Mouse (Mus musculus): Measurements from ENCODE around the gene Chd2.

Gene Chd2

DNA sequence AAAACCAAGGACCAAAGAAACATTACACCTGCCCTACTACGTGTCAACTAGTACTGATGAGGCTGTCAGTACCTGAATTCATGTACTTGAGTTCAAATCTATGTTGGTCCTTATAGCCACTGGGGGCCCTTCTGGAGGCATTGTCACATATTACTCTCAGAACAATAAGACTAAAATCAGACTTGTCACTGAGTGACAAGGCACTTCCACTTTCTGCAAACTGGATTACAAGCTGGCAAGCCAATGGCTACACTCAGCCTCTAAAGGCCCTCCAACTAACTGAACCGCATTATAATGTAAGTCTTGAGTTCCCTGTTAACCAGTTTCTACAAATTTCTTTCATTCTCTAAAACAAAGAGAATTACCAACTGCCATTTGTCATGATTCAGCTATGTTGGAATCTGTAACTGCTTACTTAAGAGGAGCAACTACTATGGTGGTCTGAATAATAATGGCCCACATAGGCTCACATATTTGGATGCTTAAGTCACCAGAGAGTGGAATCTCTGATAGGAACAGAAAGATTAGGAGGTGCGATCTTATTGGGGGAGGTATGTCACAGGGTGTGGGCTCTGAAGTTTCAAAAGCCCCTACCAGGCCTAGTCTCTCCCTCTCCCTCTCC, 89.3 kb downstream of the Chd2 start:
- no peak for DNase-seq (ENCODE audit: low read depth, low spot score)

DNA sequence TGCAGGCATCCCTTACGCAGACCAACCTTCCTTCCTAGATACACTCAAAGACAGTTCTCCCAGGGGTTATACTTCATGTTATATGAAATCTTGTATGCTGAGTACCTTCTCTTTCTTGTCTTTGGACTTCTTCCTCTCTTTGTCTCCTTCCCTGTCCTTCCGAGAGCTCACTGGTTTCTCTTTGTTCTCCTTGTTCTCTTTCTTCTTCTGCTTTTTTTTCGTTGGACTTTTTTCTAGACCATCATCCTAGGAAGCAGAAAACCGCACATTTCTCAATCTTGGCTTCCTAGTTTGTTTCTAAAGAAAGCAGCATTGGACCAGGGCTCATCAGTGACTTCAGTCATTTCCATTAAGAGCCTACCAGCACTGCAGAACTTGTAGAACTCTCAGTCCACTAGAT, 90.0 kb downstream of the Chd2 start:
- DNase-seq (ENCODE audit: low read depth, low spot score) = no peak

DNA sequence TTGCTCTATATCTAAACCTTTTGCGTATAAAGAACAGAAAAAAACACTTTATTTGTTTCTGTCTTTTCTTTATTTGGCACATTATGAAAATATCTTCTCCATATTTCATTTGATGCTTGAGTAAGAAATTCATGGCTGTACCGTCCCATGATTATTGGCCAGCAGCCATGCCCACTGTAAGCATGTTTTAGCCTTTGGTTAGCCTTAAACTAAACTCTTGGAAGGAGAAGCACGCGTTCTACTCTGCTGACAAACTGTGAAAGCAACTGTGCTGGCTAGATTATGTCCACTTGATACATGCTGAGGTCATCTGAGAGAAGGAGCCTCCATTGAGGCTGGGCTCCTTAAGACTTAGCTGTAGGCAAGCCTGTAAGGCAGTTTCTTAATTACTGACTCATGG, 99.4 kb downstream of the Chd2 start:
- DNase-seq (ENCODE audit: low read depth, low spot score) = no peak

DNA sequence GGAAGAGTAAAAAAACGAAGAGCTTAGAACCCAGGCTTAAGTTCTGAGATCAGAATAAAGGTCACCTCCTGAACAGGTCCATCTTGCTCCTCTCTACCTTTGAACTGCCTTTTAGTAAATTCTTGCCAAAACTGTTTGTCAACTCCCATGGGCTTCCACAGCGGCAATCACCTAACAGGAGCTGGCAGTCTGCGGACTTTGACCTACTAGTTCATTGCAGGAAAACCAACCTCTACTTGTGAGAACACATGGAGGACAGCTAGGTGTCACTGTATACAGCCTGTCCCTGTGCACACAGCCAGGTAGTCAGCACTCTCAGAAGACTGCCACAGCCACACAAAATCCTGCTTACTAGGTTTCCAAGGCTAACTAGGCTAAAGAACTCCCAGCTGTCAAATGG, 99.8 kb downstream of the Chd2 start:
- no peak for DNase-seq (ENCODE audit: low read depth, low spot score)

DNA sequence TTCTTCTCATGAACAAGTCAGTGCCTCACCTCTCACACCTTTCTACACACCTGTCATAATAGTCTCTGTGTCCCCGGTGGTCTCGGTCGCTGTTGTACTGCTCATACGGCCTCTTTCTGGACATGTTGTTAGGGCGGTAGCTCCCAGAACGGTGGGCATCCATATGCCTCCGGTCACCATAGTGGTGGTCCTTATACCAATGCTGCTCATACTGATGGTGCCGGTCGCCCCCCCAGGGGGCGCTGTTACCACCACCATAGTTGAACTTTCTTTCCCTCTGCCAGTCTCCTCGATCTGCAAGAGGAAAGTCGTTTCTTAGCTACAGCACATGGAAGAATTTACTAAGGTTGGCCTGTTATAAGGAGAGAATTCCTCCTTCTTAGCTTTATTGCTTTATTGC, 105.9 kb downstream of the Chd2 start:
- no peak for DNase-seq (ENCODE audit: low read depth, low spot score)

DNA sequence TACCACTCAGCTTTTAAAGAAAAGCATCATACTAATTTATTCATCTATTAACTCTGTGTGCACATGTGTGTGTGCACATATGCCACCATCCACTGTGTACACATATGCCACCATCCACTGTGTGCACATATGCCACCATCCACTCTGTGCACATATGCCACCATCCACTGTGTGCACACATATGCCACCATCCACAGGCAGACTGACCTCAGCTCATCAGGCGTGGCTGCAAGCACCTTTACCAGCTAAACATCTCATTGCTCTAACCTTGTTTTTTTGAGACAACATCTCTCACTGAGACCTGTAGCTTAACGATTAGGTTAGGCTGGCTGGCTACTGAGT, 107.3 kb downstream of the Chd2 start:
- no peak for DNase-seq (ENCODE audit: low read depth, low spot score)

DNA sequence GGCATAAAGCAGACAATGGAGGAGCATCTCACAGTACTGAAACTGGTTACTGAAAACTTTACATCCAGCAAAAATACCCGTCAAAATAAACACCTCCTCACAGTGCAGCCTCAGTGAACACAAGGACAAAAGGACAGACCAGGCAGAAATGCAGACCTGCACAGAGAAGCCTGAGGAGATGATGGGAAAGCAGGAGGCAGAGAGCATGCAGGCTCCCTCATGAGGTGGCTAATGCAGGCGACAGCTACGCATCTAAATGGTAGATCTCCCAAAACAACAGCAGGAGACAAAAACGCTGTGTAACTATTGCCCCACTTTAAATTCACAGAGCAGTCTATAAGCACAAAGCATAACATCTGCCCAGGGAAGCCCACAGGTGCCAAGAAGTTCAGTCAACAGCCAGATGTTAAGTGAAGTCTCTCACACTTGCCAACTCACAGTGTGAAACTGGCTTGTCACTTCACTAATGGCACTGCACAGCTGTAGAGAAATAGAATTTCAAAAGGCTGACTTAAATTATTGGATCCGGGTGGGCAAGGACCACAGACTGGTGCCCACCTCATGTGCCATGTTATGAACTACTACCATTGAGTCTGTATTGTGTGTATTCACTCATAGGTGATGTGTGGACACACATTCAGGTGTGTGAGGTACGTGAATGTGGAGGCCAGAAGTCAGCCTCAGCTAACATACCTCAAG, 107.8 kb downstream of the Chd2 start:
- DNase-seq (ENCODE audit: low read depth, low spot score) = no peak

DNA sequence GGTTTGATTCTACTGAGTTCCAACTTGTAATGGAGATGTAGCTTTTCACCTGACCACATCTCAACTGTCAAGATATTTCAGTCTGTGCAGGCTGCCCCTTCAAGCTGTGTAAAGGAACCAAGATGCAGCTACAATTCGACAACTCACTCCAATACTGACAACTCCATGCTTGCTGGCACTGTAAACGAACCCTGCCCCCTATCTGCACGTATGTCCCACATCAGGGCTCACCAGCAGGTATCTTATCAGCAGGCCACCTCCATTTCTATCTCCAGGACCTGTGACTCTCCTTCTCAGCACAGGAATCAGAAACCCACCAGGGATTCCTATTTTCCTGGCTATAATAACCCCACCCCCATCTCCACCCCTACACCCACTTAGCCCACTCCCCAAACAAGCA, 113.1 kb downstream of the Chd2 start:
- DNase-seq (ENCODE audit: low read depth, low spot score) = no peak

DNA sequence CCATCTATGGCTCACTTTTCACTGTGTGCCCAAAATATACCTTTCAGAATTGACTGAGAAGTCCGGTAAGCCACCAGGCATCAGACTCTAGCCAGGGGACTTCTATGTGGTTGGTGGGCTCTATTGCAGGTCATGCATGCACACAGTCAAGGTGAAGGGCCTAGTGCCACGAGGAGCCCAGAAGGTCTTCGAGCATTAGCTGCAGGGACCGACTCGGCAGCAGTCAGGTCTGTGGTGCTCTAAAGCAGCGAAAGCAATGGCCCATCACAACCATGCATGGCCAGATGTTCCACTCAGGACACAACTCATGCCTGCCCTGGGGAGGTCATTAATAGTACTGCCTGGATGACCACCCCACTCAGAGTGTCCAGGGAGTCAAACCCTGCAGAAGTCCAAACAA, 113.8 kb downstream of the Chd2 start:
- no peak for DNase-seq (ENCODE audit: low read depth, low spot score)

DNA sequence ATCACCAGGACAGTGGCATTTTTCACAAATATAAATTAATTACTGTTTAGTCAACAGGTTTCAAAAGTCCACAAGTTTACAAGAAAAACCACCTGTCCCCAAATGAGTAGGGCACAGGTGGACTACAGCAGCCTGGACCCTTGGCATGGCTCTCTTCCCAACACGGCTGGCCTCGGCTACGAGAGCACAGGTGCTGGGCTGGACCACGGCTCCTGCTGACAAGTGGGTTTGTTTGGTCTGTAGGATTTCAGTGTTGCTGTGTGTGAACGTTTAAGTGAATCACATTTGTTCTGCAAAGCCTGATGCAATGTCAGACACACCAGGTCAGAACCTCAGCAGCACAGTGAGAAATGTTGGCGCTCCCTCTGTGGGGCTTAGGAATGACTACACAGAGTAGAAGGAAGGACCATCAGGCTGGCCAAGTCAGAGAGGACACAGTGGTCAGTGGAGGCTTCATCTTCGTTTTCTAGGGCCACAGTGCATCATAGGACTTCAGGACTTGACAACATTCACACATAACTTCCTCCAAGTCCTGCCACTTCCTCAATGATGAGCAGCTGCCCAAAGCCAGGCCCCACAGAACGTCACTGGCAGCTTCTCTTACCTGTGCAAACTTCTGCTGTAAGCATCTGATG, 114.8 kb downstream of the Chd2 start:
- no peak for DNase-seq (ENCODE audit: low read depth, low spot score)

DNA sequence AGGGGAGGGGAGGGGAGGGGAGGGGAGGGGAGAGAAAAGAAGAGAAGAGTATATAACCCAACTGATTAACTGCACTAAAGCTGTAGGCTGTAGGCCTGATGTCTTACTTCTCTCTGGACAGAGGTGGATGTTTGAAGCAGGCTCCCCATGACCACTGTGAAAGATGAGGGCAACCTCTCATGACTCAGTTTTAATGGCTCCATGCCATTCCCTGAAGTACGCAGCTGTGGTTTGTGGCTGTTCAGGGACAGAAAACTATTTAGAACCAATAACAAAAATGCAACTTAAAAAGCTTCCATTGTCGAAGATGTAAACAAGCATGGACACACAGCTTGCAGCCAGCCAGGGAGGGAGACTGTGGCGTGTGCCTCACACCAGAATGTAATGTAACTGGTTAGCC, 115.4 kb downstream of the Chd2 start:
- DNase-seq (ENCODE audit: low read depth, low spot score) = no peak

DNA sequence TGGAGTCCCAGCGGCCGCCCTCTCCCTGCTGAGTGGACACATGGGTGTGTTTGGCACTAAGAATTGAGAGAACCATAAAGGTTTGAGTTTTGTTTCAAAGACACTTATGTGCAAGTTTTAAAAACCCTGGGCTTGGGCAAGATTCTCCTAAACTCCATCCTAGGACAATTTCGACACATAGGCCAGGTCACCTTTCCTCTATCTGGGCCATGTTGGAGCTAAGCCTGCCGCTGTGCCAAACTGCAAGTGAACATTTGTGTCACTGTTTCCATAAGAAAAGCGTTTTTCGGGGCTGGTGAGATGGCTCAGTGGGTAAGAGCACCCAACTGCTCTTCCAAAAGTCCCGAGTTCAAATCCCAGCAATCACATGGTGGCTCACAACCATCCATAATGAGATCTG, 116.2 kb downstream of the Chd2 start:
- DNase-seq (ENCODE audit: low read depth, low spot score) = no peak

DNA sequence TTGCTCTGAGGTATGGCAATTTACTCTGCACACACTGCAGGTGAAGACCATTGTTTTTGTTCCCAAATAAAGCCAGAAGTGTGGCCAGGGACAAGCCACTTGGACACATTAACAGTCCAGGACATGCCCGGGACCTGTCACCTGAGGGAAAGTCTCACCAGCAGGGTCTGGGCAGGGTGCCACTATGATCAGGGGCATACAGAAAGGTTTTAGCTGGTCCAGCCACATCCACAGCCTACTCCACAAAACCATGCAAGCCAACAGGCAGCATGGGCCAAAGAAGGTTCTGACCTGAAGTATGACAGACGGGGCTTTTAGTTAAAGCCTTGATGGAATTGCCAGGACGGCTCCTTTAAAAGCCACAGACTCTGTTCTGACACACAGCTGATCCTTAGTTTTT, 116.9 kb downstream of the Chd2 start:
- DNase-seq (ENCODE audit: low read depth, low spot score) = no peak

DNA sequence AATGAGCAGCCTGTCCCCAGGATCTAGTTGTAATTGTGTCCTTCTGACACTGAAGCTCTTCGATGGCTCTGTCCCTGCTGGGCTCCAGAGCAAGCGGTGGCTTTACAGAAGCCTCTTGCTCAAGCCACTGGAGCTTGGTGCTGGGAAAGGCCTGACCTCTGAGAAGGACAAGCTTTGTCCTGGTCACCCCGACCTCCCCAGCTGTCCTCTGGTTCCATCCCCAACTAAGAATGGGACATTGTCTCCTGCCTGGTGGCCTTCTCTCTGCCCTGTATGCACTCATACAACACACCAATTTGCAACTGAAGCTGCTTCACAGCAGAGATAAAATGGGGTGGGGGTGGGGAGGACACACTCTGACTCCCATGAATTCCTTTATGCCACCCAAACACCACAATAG, 117.4 kb downstream of the Chd2 start:
- no peak for DNase-seq (ENCODE audit: low read depth, low spot score)

DNA sequence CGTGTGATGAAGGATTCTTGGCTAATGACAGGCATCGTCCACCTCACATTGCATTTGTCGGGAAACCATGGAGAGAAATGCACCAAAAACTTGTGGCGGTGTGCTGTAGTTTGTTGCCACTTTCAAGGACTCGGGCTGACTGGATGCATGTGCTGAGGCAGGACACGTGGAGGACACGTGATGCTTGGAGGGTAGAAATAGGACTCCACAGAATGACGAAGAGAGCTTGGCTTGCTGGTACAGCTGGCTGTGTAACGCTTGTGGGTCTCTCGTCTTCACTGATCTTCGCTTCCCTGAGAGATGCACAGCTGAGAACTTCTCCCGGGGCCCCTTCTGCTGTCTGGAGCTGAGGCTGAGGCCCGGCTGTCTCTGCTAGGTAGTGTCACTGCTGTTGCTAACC, 118.4 kb downstream of the Chd2 start:
- DNase-seq (ENCODE audit: low read depth, low spot score) = no peak

DNA sequence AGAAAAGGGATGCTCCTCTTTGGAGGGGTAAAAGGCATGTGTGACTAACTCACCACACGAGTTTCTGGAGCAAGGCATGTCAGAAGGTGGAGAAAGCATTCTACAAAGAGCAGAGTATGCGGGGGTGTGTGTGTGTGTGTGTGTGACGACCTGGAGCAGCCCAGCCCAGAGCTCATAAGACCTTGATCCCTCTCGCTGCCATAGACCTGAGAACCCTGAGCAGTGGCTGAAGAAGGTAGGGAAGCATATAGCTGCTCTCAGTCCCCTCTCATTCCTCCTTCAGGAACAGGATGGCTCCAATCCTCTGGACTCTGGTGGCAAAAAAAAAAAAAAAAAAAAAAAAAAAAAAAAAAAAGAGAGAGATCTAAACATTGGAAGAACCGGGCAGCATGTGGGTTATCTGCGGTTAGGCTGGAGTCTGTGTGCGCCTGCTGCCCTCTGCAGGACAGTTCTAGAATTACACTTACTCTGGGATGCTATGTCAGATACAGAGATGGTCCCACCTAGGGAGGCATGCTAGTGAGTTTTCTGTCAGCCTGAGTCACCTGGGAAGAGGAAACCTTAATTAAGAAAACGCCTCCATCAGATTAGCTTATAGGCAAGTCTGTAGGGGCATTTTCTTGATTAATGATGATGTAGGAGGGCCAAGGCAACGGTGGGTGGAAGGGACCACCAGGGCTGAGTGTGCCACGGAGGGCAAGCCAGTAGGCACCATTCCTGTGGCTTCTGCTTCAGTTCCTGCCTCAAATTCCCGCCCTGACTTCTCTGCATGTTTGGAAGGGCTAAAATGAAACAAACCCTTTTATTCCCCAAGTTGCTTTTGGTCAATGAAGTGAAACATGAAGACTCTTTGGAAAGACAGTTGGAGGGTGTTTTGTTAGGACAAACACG, 119.2 kb downstream of the Chd2 start:
- DNase-seq (ENCODE audit: low read depth, low spot score) = no peak

DNA sequence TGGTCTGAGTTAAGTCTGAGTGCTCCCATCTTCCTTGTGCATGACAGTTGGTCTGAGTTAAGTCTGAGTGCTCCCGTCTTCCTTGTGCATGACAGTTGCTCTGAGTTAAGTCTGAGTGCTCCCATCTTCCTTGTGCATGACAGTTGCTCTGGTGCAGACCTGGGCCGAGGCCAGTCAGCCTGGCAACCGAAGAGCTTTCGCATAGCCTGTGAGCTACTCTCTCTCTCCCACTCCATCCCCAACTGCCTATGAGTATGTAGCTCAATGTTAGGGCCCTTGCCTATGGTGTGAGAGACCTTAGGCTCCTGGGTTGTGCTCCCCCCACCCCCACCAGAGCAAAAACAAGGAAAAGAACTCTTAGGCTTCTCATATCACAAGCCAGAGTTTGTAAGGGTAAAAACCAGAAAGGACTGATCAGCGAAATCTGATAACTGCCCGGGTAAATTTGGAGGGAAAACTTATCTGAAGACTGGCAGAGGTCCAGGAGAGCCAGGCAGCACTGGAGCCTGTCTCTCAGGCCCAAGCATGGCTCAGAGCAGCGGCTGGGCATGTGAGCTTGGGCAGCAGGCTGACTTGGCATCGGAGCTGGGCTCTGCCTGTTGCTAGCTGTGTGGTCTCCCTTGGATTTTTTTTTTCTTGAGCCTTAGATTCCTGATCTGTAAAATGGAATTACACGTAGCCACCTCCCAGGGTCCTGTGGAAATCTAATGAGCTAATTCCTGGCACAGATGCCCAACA, 120.2 kb downstream of the Chd2 start:
- DNase-seq (ENCODE audit: low read depth, low spot score) = no peak

DNA sequence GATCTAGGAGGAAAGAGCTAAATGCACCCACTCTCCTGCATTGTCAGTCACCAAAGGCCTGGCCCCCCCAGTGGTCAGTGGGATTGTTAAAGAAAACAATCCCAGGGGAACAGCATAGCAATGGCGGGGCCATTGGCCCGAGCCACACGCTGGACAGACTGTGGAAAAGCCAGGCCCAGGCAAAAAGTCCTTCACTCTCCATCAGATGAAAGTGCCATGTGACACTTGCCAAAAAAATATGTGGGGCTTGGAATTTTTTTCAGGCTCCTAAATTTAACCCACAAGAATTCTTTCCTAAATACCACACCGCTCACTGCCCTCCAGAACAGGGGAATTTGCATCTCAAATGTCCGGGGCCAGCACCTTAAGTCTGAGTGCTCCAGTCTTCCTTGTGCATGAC, 120.8 kb downstream of the Chd2 start:
- DNase-seq (ENCODE audit: low read depth, low spot score) = no peak

DNA sequence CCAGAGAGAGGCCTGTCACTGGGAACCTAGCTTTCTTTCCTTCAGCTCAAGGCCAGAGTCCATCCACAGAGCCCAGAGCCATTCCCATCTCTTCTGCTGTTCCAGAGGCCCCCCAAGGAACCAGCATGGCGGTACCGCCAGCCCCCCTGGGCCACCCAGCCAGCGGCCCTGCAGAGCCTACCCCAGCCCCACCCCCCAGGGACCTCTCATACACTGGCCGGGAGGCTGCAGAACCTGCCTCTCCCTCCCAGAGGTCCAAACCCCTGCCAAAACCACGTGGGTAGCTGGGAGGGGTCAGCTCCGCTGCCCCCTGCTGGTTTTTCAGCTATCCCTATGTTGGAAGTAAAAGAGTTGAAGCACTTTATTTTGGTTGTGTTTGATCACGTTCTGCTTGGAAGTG, 122.3 kb downstream of the Chd2 start:
- DNase-seq (ENCODE audit: low read depth, low spot score) = no peak

DNA sequence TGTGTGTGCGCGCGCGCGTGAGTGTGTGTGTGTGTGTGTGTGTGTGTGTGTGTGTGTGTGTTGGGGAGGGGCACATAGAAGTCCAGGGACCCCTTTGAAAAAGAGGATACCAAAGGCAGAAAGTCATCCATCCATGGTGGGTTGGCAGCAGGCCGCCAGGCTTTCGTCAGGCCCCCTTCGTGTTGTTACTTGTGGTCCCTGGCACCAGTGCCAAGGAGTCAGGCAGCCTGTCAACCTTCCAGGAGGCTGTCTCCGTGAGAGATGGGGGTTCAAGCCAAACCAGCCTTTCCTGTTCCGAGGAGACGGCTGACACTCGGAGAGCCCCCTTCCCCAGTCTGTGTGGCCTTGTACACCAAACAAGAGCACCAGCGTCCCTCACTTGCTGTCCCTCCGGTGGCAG, 127.4 kb downstream of the Chd2 start:
- no peak for DNase-seq (ENCODE audit: low read depth, low spot score)

DNA sequence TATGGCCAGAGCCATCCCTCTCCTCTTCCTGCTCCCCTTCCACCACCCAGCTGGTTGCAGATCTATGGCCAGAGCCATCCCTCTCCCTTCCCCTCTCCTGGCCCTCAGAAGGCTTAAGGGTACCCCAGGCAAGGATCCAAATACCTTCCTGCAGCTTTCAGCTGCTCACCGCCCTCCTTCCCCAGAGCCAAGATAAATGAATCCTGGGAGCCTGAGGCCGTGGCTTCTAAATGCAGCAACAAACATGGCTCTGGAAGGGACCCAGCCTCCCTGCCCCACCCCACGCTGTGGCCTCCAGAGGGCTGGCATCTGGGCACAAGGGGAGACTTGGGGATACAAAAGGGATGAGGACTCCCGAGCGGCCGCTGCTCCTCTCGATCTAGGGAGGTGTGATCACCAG, 129.2 kb downstream of the Chd2 start:
- DNase-seq (ENCODE audit: low read depth, low spot score) = no peak

DNA sequence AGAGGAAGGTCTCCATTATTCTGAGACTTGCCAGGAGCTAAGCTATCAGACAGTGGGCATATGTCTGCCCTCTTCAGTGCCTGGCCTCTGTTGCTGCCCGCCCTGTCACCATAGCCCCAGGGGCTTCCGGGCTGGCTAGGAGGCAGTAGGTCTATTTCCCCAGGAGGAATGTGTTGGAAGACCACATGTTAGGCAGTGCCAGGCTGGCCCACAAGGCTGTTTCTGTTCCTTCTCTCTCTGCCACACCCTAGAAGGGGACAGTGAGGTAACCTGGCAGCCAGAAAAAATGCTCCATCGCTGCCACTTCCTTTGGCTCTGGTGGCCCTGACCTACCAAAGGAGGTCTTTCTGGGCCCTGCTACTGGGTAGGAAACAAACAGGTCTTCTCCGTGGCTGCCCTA, 129.6 kb downstream of the Chd2 start:
- DNase-seq (ENCODE audit: low read depth, low spot score) = no peak
